23 mouse cellular contexts compared by ENCODE assay signal in genomic region chr1:52312076-52312633, GRCm38 (mm10).
"Had no signal": no experiment of that assay in that cellular context is flagged by ENCODE, and none has a peak within 500 bp of the region (broad histone marks: within the 10 kb centered on the region; RNA-seq: fewer than 3 reads in every experiment).

No protein-coding gene starts in this region.

- ATAC-seq: liver, embryonic 12.5 days; midbrain, embryonic 13.5 days had no signal

- H3K4me1 ChIP-seq: limb, embryonic 15.5 days; liver, embryonic 12.5 days; liver, embryonic 15.5 days; lung, embryonic 15.5 days; megakaryocyte, embryonic 14.5 days; midbrain, embryonic 10.5 days had no signal

- H3K9ac ChIP-seq: limb, embryonic 12.5 days; limb, embryonic 15.5 days; liver, embryonic 12.5 days; liver, embryonic 15.5 days; lung, embryonic 15.5 days; midbrain, embryonic 13.5 days; neural tube, embryonic 13.5 days had no signal

- H3K4me3 ChIP-seq: limb, embryonic 12.5 days; limb, embryonic 15.5 days; liver, embryonic 12.5 days; liver, embryonic 15.5 days; lung, embryonic 15.5 days; megakaryocyte, embryonic 14.5 days; midbrain, embryonic 10.5 days; midbrain, embryonic 13.5 days; myocyte; neural tube, embryonic 13.5 days had no signal

- DNase-seq: kidney, postnatal 14 days; kidney, postnatal 4 days; left cerebral cortex, postnatal 4 days; lung, adult 18-20 months; lung, postnatal 10 days; lung, postnatal 36 days; right cerebral cortex, adult 18-20 months; right cerebral cortex, postnatal 14 days; right cerebral cortex, postnatal 4 days; thymus, adult 2 months; thymus, postnatal 14 days; thymus, postnatal 4 days had no signal

- H3K4me2 ChIP-seq: limb, embryonic 12.5 days; limb, embryonic 15.5 days; liver, embryonic 12.5 days; liver, embryonic 15.5 days; lung, embryonic 15.5 days; midbrain, embryonic 13.5 days; neural tube, embryonic 13.5 days had no signal

- H3K27me3 ChIP-seq: limb, embryonic 15.5 days; liver, embryonic 12.5 days; liver, embryonic 15.5 days; lung, embryonic 15.5 days; megakaryocyte, embryonic 14.5 days; midbrain, embryonic 13.5 days; neural tube, embryonic 13.5 days had no signal

- H3K9me3 ChIP-seq: limb, embryonic 15.5 days; liver, embryonic 12.5 days; liver, embryonic 15.5 days; lung, embryonic 15.5 days; midbrain, embryonic 10.5 days; midbrain, embryonic 13.5 days; neural tube, embryonic 13.5 days had no signal

- H3K27ac ChIP-seq: limb, embryonic 12.5 days; limb, embryonic 15.5 days; liver, embryonic 12.5 days; liver, embryonic 15.5 days; lung, embryonic 15.5 days; midbrain, embryonic 10.5 days; midbrain, embryonic 13.5 days; neural tube, embryonic 13.5 days; stomach, postnatal 0 days had no signal

- H3K36me3 ChIP-seq: limb, embryonic 12.5 days; limb, embryonic 15.5 days; liver, embryonic 12.5 days; liver, embryonic 15.5 days; lung, embryonic 15.5 days; midbrain, embryonic 10.5 days; midbrain, embryonic 13.5 days; neural tube, embryonic 13.5 days had no signal
